In the genomic region with DNA sequence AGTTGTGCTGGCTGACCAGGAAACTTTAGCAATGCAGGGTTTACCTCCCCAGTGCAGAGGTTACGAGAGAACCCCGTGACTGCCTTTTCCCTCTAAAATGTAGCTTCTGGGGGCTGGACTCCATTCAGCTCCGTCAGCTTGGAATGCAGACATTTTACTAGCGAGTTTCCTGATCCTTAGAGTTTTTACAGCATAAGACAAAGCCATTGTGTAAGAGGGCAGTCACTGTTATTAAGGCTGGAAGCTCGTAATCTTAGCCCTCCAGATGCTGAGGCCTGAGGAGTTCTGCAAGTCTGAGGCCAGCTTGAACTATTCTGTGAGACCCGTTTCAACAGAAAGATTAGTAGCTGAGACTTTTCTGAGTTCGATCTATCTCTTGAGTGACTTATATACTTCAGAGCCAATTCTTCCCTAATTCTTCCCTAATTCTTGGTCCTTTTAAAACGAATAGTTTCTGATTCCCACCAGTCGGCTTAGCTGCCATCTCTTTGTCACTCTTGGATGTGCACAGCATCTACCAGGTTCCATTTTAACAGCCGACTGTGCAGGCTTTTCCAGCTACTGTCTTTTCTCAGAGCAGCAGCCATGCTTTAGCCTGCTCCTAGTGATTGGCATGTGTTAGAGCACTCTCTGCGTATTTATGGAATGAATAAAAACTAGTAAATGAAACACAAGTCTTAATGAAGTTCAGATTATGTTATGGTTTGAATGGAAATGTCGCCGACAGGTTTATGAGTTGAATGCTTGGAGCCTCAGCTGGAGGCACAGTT, we compare ENCODE assay signal across 17 mouse cellular contexts. TPM values are rescaled to one million over a fixed set of nuclear protein-coding genes. Genes with fewer than 3 reads are reported as not detected.
A peak's percentile ranks its signal among the peaks of the same experiment; 100 is the strongest.
DNase-seq lines count a peak whose midpoint lies in the region; ATAC-seq and TF ChIP-seq lines count a peak whose summit lies in the region.
"Had no signal": no experiment of that assay in that cellular context is flagged by ENCODE, and none has a peak within 500 bp of the region (broad histone marks: within the 10 kb centered on the region; RNA-seq: fewer than 3 reads in every experiment).

No protein-coding gene starts in this region.

- no peaks in the 10 kb centered on the region for H3K9me3 ChIP-seq in forebrain, embryonic 12.5 days
- H3K9me3 ChIP-seq in forebrain, embryonic 13.5 days (replicated peaks), result no peaks in the 10 kb centered on the region
- no peaks in the 10 kb centered on the region for H3K9me3 ChIP-seq in intestine, embryonic 15.5 days
- H3K9me3 ChIP-seq in intestine, embryonic 16.5 days (ENCODE audit: control insufficient read depth, low read length), result no peaks in the 10 kb centered on the region
- H3K9me3 ChIP-seq in stomach, embryonic 16.5 days (replicated peaks; ENCODE audit: control insufficient read depth, low read length), result no peaks in the 10 kb centered on the region
- H3K9me3 ChIP-seq in stomach, postnatal 0 days (ENCODE audit: control insufficient read depth, low read length), result no peaks in the 10 kb centered on the region
- H3K9me3 ChIP-seq: hindbrain, embryonic 15.5 days; megakaryocyte, embryonic 14.5 days had no signal

- DNase-seq in stomach, postnatal 0 days (ENCODE audit: low spot score), result no peak
- DNase-seq in mesoderm, embryonic 11.5 days (ENCODE audit: low read depth, low spot score), result peak; percentile 30
- no peak for DNase-seq in urinary bladder, adult 2 months (ENCODE audit: low spot score)
- DNase-seq: adrenal gland, postnatal 10 days; cerebellum, postnatal 36 days; gastrocnemius, postnatal 10 days; right cerebral cortex, postnatal 25 days; thymus, postnatal 14 days had no signal

- no peak for ATAC-seq in forebrain, embryonic 12.5 days (ENCODE audit: low FRiP score)
- no peak for ATAC-seq in forebrain, embryonic 13.5 days
- 0 out of 2 replicates have a peak, but pooled peaks have one; percentile 31 for ATAC-seq in intestine, embryonic 15.5 days
- ATAC-seq in intestine, embryonic 16.5 days, result no peak
- ATAC-seq in stomach, embryonic 16.5 days (ENCODE audit: insufficient read depth, low FRiP score), result no peak
- no peak for ATAC-seq in stomach, postnatal 0 days (ENCODE audit: low FRiP score, low TSS enrichment)
- ATAC-seq: forebrain, embryonic 14.5 days had no signal

- H3K27ac ChIP-seq in forebrain, embryonic 12.5 days, result peak overlapping the region; percentile 19; the same call in 1 of the 2 replicates
- H3K27ac ChIP-seq in forebrain, embryonic 13.5 days, result no peak overlapping the region
- H3K27ac ChIP-seq in intestine, embryonic 15.5 days, result no peak overlapping the region
- H3K27ac ChIP-seq in intestine, embryonic 16.5 days (ENCODE audit: low read length), result no peak overlapping the region; the same call in 1 of the 2 replicates
- H3K27ac ChIP-seq in stomach, embryonic 16.5 days (ENCODE audit: low read length), result peak overlapping the region; percentile 25; the same call in 1 of the 2 replicates
- H3K27ac ChIP-seq in stomach, postnatal 0 days (replicated peaks), result no peak overlapping the region
- H3K27ac ChIP-seq: hindbrain, embryonic 15.5 days; liver, embryonic 14.5 days had no signal

- no peaks in the 10 kb centered on the region for H3K36me3 ChIP-seq in forebrain, embryonic 12.5 days (replicated peaks)
- H3K36me3 ChIP-seq in forebrain, embryonic 13.5 days (ENCODE audit: poor library complexity, severe bottlenecking), result no peaks in the 10 kb centered on the region
- H3K36me3 ChIP-seq in intestine, embryonic 15.5 days, result no peaks in the 10 kb centered on the region
- no peaks in the 10 kb centered on the region for H3K36me3 ChIP-seq in intestine, embryonic 16.5 days (ENCODE audit: control insufficient read depth, insufficient read depth, low read length)
- no peaks in the 10 kb centered on the region for H3K36me3 ChIP-seq in stomach, embryonic 16.5 days (ENCODE audit: control insufficient read depth, insufficient read depth, low read length)
- H3K36me3 ChIP-seq in stomach, postnatal 0 days (ENCODE audit: control insufficient read depth, insufficient read depth, low read length), result no peaks in the 10 kb centered on the region
- H3K36me3 ChIP-seq: hindbrain, embryonic 15.5 days had no signal

- TF ChIP-seq CTCF in stomach, postnatal 0 days (IDR thresholded peaks at IDR 0.05; ENCODE audit: low read depth), result no peak

- no peak overlapping the region for H3K9ac ChIP-seq in forebrain, embryonic 12.5 days
- no peak overlapping the region for H3K9ac ChIP-seq in forebrain, embryonic 13.5 days
- H3K9ac ChIP-seq in intestine, embryonic 15.5 days, result no peak overlapping the region
- H3K9ac ChIP-seq in intestine, embryonic 16.5 days (ENCODE audit: low read depth, low read length), result no peak overlapping the region
- 0 out of 2 replicates have a peak overlapping the region, but pooled peaks have one; percentile 36 for H3K9ac ChIP-seq in stomach, embryonic 16.5 days (ENCODE audit: low read length)
- no peak overlapping the region for H3K9ac ChIP-seq in stomach, postnatal 0 days (ENCODE audit: low read length)
- H3K9ac ChIP-seq: hindbrain, embryonic 15.5 days; liver, embryonic 14.5 days had no signal

- H3K4me3 ChIP-seq in forebrain, embryonic 12.5 days (replicated peaks), result no peak overlapping the region
- no peak overlapping the region for H3K4me3 ChIP-seq in forebrain, embryonic 13.5 days
- H3K4me3 ChIP-seq in intestine, embryonic 15.5 days (replicated peaks), result no peak overlapping the region
- no peak overlapping the region for H3K4me3 ChIP-seq in intestine, embryonic 16.5 days (ENCODE audit: low read length)
- H3K4me3 ChIP-seq in stomach, embryonic 16.5 days (replicated peaks; ENCODE audit: low read length), result no peak overlapping the region
- no peak overlapping the region for H3K4me3 ChIP-seq in stomach, postnatal 0 days (ENCODE audit: low read depth, low read length)
- H3K4me3 ChIP-seq: hindbrain, embryonic 15.5 days; megakaryocyte, embryonic 14.5 days had no signal

- no peak overlapping the region for H3K4me2 ChIP-seq in forebrain, embryonic 12.5 days
- no peak overlapping the region for H3K4me2 ChIP-seq in forebrain, embryonic 13.5 days
- H3K4me2 ChIP-seq in intestine, embryonic 15.5 days (replicated peaks), result no peak overlapping the region
- no peak overlapping the region for H3K4me2 ChIP-seq in intestine, embryonic 16.5 days (ENCODE audit: low read depth, low read length)
- no peak overlapping the region for H3K4me2 ChIP-seq in stomach, embryonic 16.5 days (ENCODE audit: low read depth, low read length)
- H3K4me2 ChIP-seq in stomach, postnatal 0 days (replicated peaks; ENCODE audit: low read depth), result no peak overlapping the region
- H3K4me2 ChIP-seq: hindbrain, embryonic 15.5 days had no signal

- no peak for TF ChIP-seq EP300 in stomach, postnatal 0 days (optimal IDR thresholded peaks at IDR 0.05)

- peaks cover 16% of the 10 kb centered on the region for H3K4me1 ChIP-seq in forebrain, embryonic 12.5 days
- peaks cover 5% of the 10 kb centered on the region; the same call in 1 of the 2 replicates for H3K4me1 ChIP-seq in forebrain, embryonic 13.5 days
- 0 out of 2 replicates have a peak, but pooled peaks cover 7% of the 10 kb centered on the region for H3K4me1 ChIP-seq in intestine, embryonic 15.5 days (replicated peaks)
- peaks cover 15% of the 10 kb centered on the region for H3K4me1 ChIP-seq in intestine, embryonic 16.5 days (ENCODE audit: control insufficient read depth, insufficient read depth, low read length)
- peaks cover 14% of the 10 kb centered on the region; the same call in 1 of the 2 replicates for H3K4me1 ChIP-seq in stomach, embryonic 16.5 days (ENCODE audit: control insufficient read depth, insufficient read depth, low read length)
- no peaks in the 10 kb centered on the region for H3K4me1 ChIP-seq in stomach, postnatal 0 days (replicated peaks; ENCODE audit: control insufficient read depth, insufficient read depth)
- H3K4me1 ChIP-seq: hindbrain, embryonic 15.5 days had no signal

- H3K27me3 ChIP-seq in forebrain, embryonic 12.5 days, result no peaks in the 10 kb centered on the region
- H3K27me3 ChIP-seq in forebrain, embryonic 13.5 days, result no peaks in the 10 kb centered on the region
- no peaks in the 10 kb centered on the region for H3K27me3 ChIP-seq in intestine, embryonic 15.5 days (replicated peaks)
- H3K27me3 ChIP-seq in intestine, embryonic 16.5 days (replicated peaks; ENCODE audit: control insufficient read depth, insufficient read depth, low read length), result no peaks in the 10 kb centered on the region
- H3K27me3 ChIP-seq in stomach, embryonic 16.5 days (ENCODE audit: control insufficient read depth, insufficient read depth, low read length), result no peaks in the 10 kb centered on the region
- no peaks in the 10 kb centered on the region for H3K27me3 ChIP-seq in stomach, postnatal 0 days (ENCODE audit: control insufficient read depth, insufficient read depth, low read length)
- H3K27me3 ChIP-seq: hindbrain, embryonic 15.5 days; megakaryocyte, embryonic 14.5 days had no signal

- 45% methylated on average over 13 of the region's 13 CpGs for whole genome bisulfite sequencing in forebrain, embryonic 12.5 days
- WGBS in forebrain, embryonic 13.5 days, result 49% methylated on average over 13 of the region's 13 CpGs
- WGBS in intestine, embryonic 15.5 days, result 66% methylated on average over 13 of the region's 13 CpGs
- WGBS in intestine, embryonic 16.5 days, result 64% methylated on average over 13 of the region's 13 CpGs
- WGBS in stomach, embryonic 16.5 days, result 62% methylated on average over 13 of the region's 13 CpGs
- WGBS in stomach, postnatal 0 days, result 56% methylated on average over 13 of the region's 13 CpGs

RNA-seq across cellular contexts. Expression of a gene that starts 26.4 kb away (rescaled TPM):
- 39.2 and 42.7 TPM in 2 replicates for polyA plus RNA-seq in forebrain, embryonic 12.5 days (2016; fragmentation: Nextera tagmentation; extraction: Ambion mirVana)
- polyA plus RNA-seq in forebrain, embryonic 13.5 days (2015; fragmentation: Nextera tagmentation; extraction: Ambion mirVana), result 22.7 and 24.1 TPM in 2 replicates
- polyA plus RNA-seq in intestine, embryonic 15.5 days (2015; fragmentation: Nextera tagmentation; extraction: Ambion mirVana), result 40.1 and 42.1 TPM in 2 replicates
- 34.6 and 34.7 TPM in 2 replicates for polyA plus RNA-seq in intestine, embryonic 16.5 days (2015; fragmentation: Nextera tagmentation; extraction: Ambion mirVana)
- polyA plus RNA-seq in stomach, embryonic 16.5 days (2015; fragmentation: Nextera tagmentation; extraction: Ambion mirVana), result 60.9 and 62.8 TPM in 2 replicates
- 18.2 and 19.3 TPM in 2 replicates for polyA plus RNA-seq in stomach, postnatal 0 days (2015; fragmentation: Nextera tagmentation; extraction: Ambion mirVana)
- 77.6 and 88.4 TPM in 2 replicates for polyA plus RNA-seq in urinary bladder, adult 2 months (2012; rRNA removed)

Comparison
In these comparisons a context has a peak if more than half of its experiments do, and no peak if none do; other contexts are left out.
1. H3K27ac ChIP-seq: peak in forebrain, embryonic 12.5 days (single experiment) and stomach, embryonic 16.5 days (single experiment); none in forebrain, embryonic 13.5 days (single experiment), intestine, embryonic 15.5 days (single experiment), intestine, embryonic 16.5 days (single experiment) and stomach, postnatal 0 days (single experiment).